Mouse (Mus musculus): Measurements from ENCODE around the gene Myom1. TPM values are rescaled to one million over a fixed set of nuclear protein-coding genes. Genes with fewer than 3 reads are reported as not detected.

Gene Myom1
- polyA plus RNA-seq, 1 experiment from 2014 or later: 3.0 TPM

DNA sequence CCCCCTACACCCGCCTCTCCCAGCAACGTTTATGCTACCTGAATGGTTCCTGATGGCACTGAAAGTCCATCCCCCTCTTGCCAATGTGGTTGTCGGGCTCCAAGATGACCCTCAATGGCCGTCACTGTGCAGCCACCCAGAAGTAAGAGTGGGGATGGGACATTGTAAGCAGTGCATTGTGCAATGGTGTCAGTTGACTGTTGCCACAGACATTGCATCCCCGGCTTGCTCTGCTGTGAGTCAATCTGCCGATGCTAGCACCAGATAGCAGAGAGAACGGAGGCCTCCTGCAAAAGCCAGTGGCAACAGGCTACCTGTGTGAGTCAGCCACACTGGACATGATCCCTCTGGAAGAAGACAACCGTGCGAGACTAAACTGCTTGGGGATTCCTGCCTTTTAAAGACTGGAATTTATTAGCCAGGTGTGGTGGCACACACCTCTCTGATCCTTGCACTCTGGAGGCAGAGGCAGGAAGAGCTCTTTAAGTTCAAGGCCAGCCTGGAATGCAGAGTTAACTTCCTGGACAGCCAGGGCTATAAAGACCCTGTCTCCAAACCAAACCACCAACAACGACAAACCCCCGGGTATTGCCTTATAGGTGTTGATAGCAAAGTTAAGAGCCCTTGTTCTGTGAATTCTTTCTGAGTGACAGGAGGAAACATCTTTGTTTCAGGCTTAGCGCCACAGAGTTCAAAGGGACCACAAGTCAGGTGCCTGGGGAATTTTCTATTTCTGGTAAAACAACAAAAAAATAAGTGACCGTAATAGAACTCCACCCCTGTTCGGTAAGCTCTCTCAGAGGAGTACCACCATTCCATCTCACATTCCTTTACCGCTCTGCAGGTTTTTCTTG, 16.7 kb upstream of the Myom1 start:
- no peak overlapping the region for H3K9ac ChIP-seq (ENCODE audit: low read depth, low read length)
- H3K9me3 ChIP-seq (replicated peaks; ENCODE audit: low read length): no peaks in the 10 kb centered on the region
- no peaks in the 10 kb centered on the region for H3K27me3 ChIP-seq (ENCODE audit: insufficient read depth, low read length)
- peak overlapping the region; percentile 10 for H3K27ac ChIP-seq
- peaks cover 18% of the 10 kb centered on the region; the same call in 1 of the 2 replicates for H3K36me3 ChIP-seq (ENCODE audit: insufficient read depth, low read length)
- no peak for DNase-seq (ENCODE audit: low spot score)
- H3K4me2 ChIP-seq (ENCODE audit: low read length): no peak overlapping the region
- 74% methylated on average over 15 of the region's 15 CpGs for WGBS
- no peak for TF ChIP-seq CTCF (IDR thresholded peaks at IDR 0.05; ENCODE audit: low read depth)
- no peak overlapping the region for H3K4me3 ChIP-seq (replicated peaks; ENCODE audit: low read depth, low read length)
- no peak for ATAC-seq (replicated peaks; ENCODE audit: low FRiP score, low read depth)
- peaks cover 10% of the 10 kb centered on the region; the same call in 1 of the 2 replicates for H3K4me1 ChIP-seq (replicated peaks; ENCODE audit: insufficient read depth, low read length)

GRCm38 (mm10) chr17:70986355-70986740, 16.1 kb upstream of the Myom1 start:
- no peak overlapping the region for H3K4me2 ChIP-seq (ENCODE audit: low read length)
- 65% methylated on average over 6 of the region's 6 CpGs for WGBS
- no peaks in the 10 kb centered on the region for H3K27me3 ChIP-seq (ENCODE audit: insufficient read depth, low read length)
- no peak for TF ChIP-seq CTCF (IDR thresholded peaks at IDR 0.05; ENCODE audit: low read depth)
- peaks cover 13% of the 10 kb centered on the region for H3K4me1 ChIP-seq (replicated peaks; ENCODE audit: insufficient read depth, low read length)
- no peak overlapping the region for H3K9ac ChIP-seq (ENCODE audit: low read depth, low read length)
- H3K9me3 ChIP-seq (replicated peaks; ENCODE audit: low read length): no peaks in the 10 kb centered on the region
- H3K36me3 ChIP-seq (ENCODE audit: insufficient read depth, low read length): peaks cover 18% of the 10 kb centered on the region; the same call in 1 of the 2 replicates
- no peak overlapping the region for H3K27ac ChIP-seq
- H3K4me3 ChIP-seq (replicated peaks; ENCODE audit: low read depth, low read length): no peak overlapping the region
- ATAC-seq (replicated peaks; ENCODE audit: low FRiP score, low read depth) (no peak), DNase-seq (ENCODE audit: low spot score) (no peak)

GRCm38 (mm10) chr17:70986831-70987660, 15.4 kb upstream of the Myom1 start:
- peaks cover 12% of the 10 kb centered on the region; the same call in 1 of the 2 replicates for H3K36me3 ChIP-seq (ENCODE audit: insufficient read depth, low read length)
- H3K9ac ChIP-seq (ENCODE audit: low read depth, low read length): no peak overlapping the region
- H3K27ac ChIP-seq: peak overlapping the region; percentile 32
- H3K4me2 ChIP-seq (ENCODE audit: low read length): peak overlapping the region; percentile 71; the same call in 1 of the 2 replicates
- H3K27me3 ChIP-seq (ENCODE audit: insufficient read depth, low read length): no peaks in the 10 kb centered on the region
- no peak overlapping the region for H3K4me3 ChIP-seq (replicated peaks; ENCODE audit: low read depth, low read length)
- no peak for TF ChIP-seq CTCF (IDR thresholded peaks at IDR 0.05; ENCODE audit: low read depth)
- DNase-seq (ENCODE audit: low spot score) (no peak), ATAC-seq (replicated peaks; ENCODE audit: low FRiP score, low read depth) (no peak)
- no peaks in the 10 kb centered on the region for H3K9me3 ChIP-seq (replicated peaks; ENCODE audit: low read length)
- peaks cover 16% of the 10 kb centered on the region for H3K4me1 ChIP-seq (replicated peaks; ENCODE audit: insufficient read depth, low read length)
- WGBS: 83% methylated on average over 15 of the region's 15 CpGs

DNA sequence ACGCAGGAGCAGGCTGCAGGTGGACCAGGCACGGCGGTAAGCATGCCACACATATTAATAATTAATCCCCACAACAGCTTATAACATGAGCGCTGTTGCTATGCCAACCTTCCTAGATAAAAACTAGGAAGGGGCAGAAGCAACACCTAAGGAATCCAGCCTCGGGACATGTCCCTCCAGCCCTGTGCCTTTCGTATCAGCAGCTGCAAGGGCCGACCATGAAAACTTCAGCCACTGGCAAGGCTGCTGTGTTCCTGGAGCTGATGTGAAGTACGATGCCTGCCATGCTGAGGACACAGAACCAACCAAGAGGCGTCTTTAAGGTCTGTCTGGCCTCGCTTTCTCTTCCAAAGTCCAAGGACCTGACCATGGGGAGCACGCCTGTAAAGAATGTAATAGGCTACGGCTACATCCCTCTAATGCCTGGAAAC, 14.1 kb upstream of the Myom1 start:
- H3K4me3 ChIP-seq (replicated peaks; ENCODE audit: low read depth, low read length): no peak overlapping the region

GRCm38 (mm10) chr17:70989430-70989829, 13.0 kb upstream of the Myom1 start:
- Histone ChIP-seq H3K4me1 (replicated peaks; ENCODE audit: insufficient read depth, low read length) (peaks cover 16% of the 10 kb centered on the region), H3K4me2 (ENCODE audit: low read length) (peak overlapping the region; percentile 71), H3K27ac (peak overlapping the region; percentile 43; the same call in 1 of the 2 replicates), H3K9ac (ENCODE audit: low read depth, low read length) (peak overlapping the region; percentile 73), H3K36me3 (ENCODE audit: insufficient read depth, low read length) (peaks cover 14% of the 10 kb centered on the region), H3K27me3 (ENCODE audit: insufficient read depth, low read length) (no peaks in the 10 kb centered on the region), H3K9me3 (replicated peaks; ENCODE audit: low read length) (no peaks in the 10 kb centered on the region), H3K4me3 (replicated peaks; ENCODE audit: low read depth, low read length) (peak overlapping the region; percentile 71)
- DNase-seq (ENCODE audit: low spot score): no peak
- TF ChIP-seq CTCF (IDR thresholded peaks at IDR 0.05; ENCODE audit: low read depth): no peak
- ATAC-seq (replicated peaks; ENCODE audit: low FRiP score, low read depth): no peak
- 35% methylated on average over 8 of the region's 8 CpGs for WGBS

More for the DNA sequence above, 14.1 kb upstream of the Myom1 start:
- Histone ChIP-seq H3K36me3 (ENCODE audit: insufficient read depth, low read length) (peaks cover 14% of the 10 kb centered on the region), H3K4me1 (replicated peaks; ENCODE audit: insufficient read depth, low read length) (peaks cover 16% of the 10 kb centered on the region), H3K27me3 (ENCODE audit: insufficient read depth, low read length) (no peaks in the 10 kb centered on the region), H3K9ac (ENCODE audit: low read depth, low read length) (no peak overlapping the region), H3K9me3 (replicated peaks; ENCODE audit: low read length) (no peaks in the 10 kb centered on the region), H3K4me2 (ENCODE audit: low read length) (peak overlapping the region; percentile 71), H3K27ac (peak overlapping the region; percentile 32)
- no peak for TF ChIP-seq CTCF (IDR thresholded peaks at IDR 0.05; ENCODE audit: low read depth)
- peak; percentile 29 for ATAC-seq (replicated peaks; ENCODE audit: low FRiP score, low read depth)
- no peak for DNase-seq (ENCODE audit: low spot score)
- WGBS: 61% methylated on average over 12 of the region's 12 CpGs

DNA sequence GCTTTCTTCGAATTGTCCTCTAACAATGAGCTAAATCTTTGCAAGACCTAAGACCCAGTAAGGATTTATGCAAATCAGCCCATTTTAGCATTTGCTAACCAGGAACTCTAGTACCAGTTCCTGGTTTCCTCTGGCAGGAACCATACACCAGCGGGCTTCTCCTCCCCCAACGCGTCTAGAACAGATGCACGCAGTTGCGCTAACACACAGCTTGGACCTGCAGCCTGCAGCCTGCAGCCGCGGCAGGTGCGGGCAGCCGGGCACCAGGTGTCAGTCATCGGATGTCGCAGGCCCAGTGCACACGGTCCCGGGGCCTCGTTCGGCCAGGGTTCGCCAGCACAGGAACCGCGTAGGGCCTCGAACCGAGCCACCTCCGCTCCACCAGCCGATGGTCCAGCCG, 12.4 kb upstream of the Myom1 start:
- under 1% methylated on average over 24 of the region's 24 CpGs for WGBS
- Histone ChIP-seq H3K4me1 (replicated peaks; ENCODE audit: insufficient read depth, low read length) (peaks cover 16% of the 10 kb centered on the region), H3K9ac (ENCODE audit: low read depth, low read length) (peak overlapping the region; percentile 73), H3K4me3 (replicated peaks; ENCODE audit: low read depth, low read length) (peak overlapping the region; percentile 71), H3K4me2 (ENCODE audit: low read length) (peak overlapping the region; percentile 71), H3K36me3 (ENCODE audit: insufficient read depth, low read length) (peaks cover 18% of the 10 kb centered on the region), H3K27me3 (ENCODE audit: insufficient read depth, low read length) (no peaks in the 10 kb centered on the region), H3K9me3 (replicated peaks; ENCODE audit: low read length) (no peaks in the 10 kb centered on the region), H3K27ac (peak overlapping the region; percentile 94)
- ATAC-seq (replicated peaks; ENCODE audit: low FRiP score, low read depth) (peak; percentile 47), DNase-seq (ENCODE audit: low spot score) (peak; percentile 62)
- no peak for TF ChIP-seq CTCF (IDR thresholded peaks at IDR 0.05; ENCODE audit: low read depth)

All from kidney, postnatal 0 days (tissue).